Mouse (Mus musculus): ENCODE data around the gene Pald1.

DNA sequence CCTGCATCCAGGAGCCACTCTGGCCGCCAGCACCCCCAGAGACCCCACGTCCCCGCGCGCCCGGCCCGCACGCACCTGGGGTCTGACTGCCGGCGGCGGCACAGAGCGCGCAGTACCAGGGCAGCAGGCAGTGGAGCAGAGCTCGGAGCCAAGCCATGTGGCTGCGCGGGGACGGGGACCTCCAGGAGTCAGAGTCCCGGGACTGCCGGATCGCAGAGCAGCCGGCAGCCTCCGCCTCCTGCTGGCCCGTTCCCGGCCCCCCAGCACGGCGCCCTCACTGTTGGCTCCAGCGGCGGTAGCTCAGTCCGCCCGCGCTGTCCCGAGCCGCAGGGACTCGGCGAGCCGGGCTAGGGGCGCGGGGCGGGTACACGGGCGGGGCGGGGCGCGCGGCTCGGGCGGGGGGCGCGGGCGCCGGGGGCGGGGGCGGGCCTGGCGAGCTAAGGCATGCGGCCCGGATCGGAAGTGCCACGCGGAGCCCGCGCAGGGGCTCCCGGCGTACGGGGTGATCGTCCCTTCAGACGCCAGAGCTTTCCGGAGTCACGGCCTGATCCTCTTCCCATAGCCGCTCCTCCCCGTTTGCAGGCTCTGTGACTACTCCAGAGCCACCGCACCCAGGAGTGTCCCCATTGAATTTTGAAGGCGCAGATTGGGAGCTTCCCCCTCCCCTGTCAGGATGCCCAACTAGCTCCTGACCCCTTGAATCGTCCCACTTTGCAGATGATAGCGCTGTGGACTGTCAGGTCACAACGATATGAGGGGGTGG is 110.1 kb downstream of the Pald1 start, which contains the start of gene Adamts14:
- TF ChIP-seq POLR2A (IDR thresholded peaks at IDR 0.05; ENCODE audit: borderline replicate concordance, extremely low read depth, insufficient read depth, insufficient read length, poor library complexity, severe bottlenecking) (no peak), CTCF (IDR thresholded peaks at IDR 0.05; ENCODE audit: borderline replicate concordance, extremely low read depth, insufficient read depth, insufficient read length) (no peak)

All from brain, embryonic 14.5 days (tissue).